Mouse (Mus musculus) midbrain, postnatal 0 days (tissue): Measurements from ENCODE around the gene Jpt1. TPM values are rescaled to one million over a fixed set of nuclear protein-coding genes. Genes with fewer than 3 reads are reported as not detected.

Source experiments
- ATAC-seq: fragments of 200-750 bp; cut with Nextera tagmentation; 2 replicates; pipeline ENCODE4 v1.8.0; 2017; ENCODE audit warnings: moderate number of reproducible peaks, mild to moderate bottlenecking, moderate TSS enrichment, moderate library complexity; ENCODE audit not compliant: low FRiP score
- DNase-seq: peaks from one replicate; pipeline ENCODE4 v3.0.0-alpha.2; 2015; ENCODE audit warnings: low spot score
- H3K27ac ChIP-seq: fragments of 300-500 bp; sonication (generic); 2 replicates; pipeline ENCODE4 v1.5.1; 2014; ENCODE audit warnings: low read depth, mild to moderate bottlenecking, low read length, mixed read lengths
- H3K27me3 ChIP-seq: fragments of 300-500 bp; sonication (generic); 2 replicates; pipeline ENCODE4 v1.6.1; 2014; ENCODE audit warnings: low read length, control low read depth, mixed read lengths; ENCODE audit not compliant: insufficient read depth
- H3K36me3 ChIP-seq: fragments of 300-500 bp; sonication (generic); 2 replicates; pipeline ENCODE4 v1.6.1; 2014; ENCODE audit warnings: low read length, control low read depth, mixed read lengths; ENCODE audit not compliant: insufficient read depth
- H3K4me1 ChIP-seq: fragments of 300-500 bp; sonication (generic); 2 replicates; pipeline ENCODE4 v1.6.1; 2014; ENCODE audit warnings: mild to moderate bottlenecking, control low read depth, antibody characterized with exemption, low read length, mixed read lengths; ENCODE audit not compliant: insufficient read depth
- H3K4me2 ChIP-seq: fragments of 300-500 bp; sonication (generic); 2 replicates; pipeline ENCODE4 v1.6.1; 2014; ENCODE audit warnings: low read depth, mild to moderate bottlenecking, low read length, mixed read lengths; ENCODE audit not compliant: poor library complexity, severe bottlenecking
- H3K4me3 ChIP-seq: fragments of 300-500 bp; sonication (generic); 2 replicates; pipeline ENCODE4 v1.5.1; 2014; ENCODE audit warnings: low read depth, mild to moderate bottlenecking, low read length, moderate library complexity
- H3K9ac ChIP-seq: fragments of 300-500 bp; sonication (generic); replicated peaks from 2 replicates; pipeline ENCODE4 v1.6.1; 2014; ENCODE audit warnings: mild to moderate bottlenecking, low read length, moderate library complexity, mixed read lengths; ENCODE audit not compliant: poor library complexity, severe bottlenecking
- H3K9me3 ChIP-seq: fragments of 300-500 bp; sonication (generic); 2 replicates; pipeline ENCODE4 v1.6.1; 2016; ENCODE audit warnings: low read length, control low read depth
- CTCF ChIP-seq: IDR thresholded peaks from 2 replicates; pipeline ENCODE4 v1.5.1; 2016; ENCODE audit warnings: antibody characterized with exemption, mild to moderate bottlenecking
- WGBS: fragments of 180-500 bp; shearing (Covaris S2); extraction: QIAGEN DNeasy Blood & Tissue Kit; methylation state at CpG from one replicate; pipeline ENCODE4 v1.1.7; 2014; 5-methylcytosine and 5-hydroxymethylcytosine counted together
- polyA plus RNA-seq: library from polyadenylated mRNA; unstranded; fragments of >200 nt; fragmentation: Nextera tagmentation; extraction: Ambion mirVana; gene quantifications from 2 replicates; pipeline ENCODE4 v1.2.1, GENCODE M21; 2015
- total RNA-seq: library from RNA; depleted of rRNA; stranded (reverse); fragments of >200 nt; gene quantifications from 2 replicates; pipeline ENCODE4 v1.2.3, GENCODE M21; 2014

Jpt1 gene
- total and polyA plus RNA-seq, 2 experiments from 2014 or later, result 744 to 1,259 TPM

- TF ChIP-seq CTCF, result no peak
- WGBS, result 40% methylated on average over 6 of the region's 6 CpGs
- Histone ChIP-seq H3K4me3 (peak overlapping the region; percentile 64), H3K9me3 (no peaks in the 10 kb centered on the region), H3K4me1 (peaks cover 4% of the 10 kb centered on the region; the same call in 1 of the 2 replicates), H3K27me3 (no peaks in the 10 kb centered on the region), H3K27ac (no peak overlapping the region), H3K4me2 (peak overlapping the region; percentile 68), H3K36me3 (peaks cover 14% of the 10 kb centered on the region), H3K9ac (no peak overlapping the region)
- no peak for DNase-seq
- ATAC-seq, result no peak
These were observed 21.8 kb downstream of the Jpt1 start for GRCm38 (mm10) chr11:115492387-115492786.

- ATAC-seq (peak; percentile 90), DNase-seq (peak; percentile 85)
- Histone ChIP-seq H3K4me1 (peaks cover 4% of the 10 kb centered on the region; the same call in 1 of the 2 replicates), H3K36me3 (peaks cover 10% of the 10 kb centered on the region), H3K4me2 (peak within 1 kb of the TSS; percentile 68), H3K27me3 (no peaks in the 10 kb centered on the region), H3K4me3 (peak within 1 kb of the TSS; percentile 64), H3K9me3 (no peaks in the 10 kb centered on the region), H3K27ac (peak within 1 kb of the TSS; percentile 91), H3K9ac (peak within 1 kb of the TSS; percentile 74)
- WGBS, result under 1% methylated on average over 43 of the region's 43 CpGs
- TF ChIP-seq CTCF, result peak; percentile 89
These were observed 22.7 kb downstream of the Jpt1 start, which contains the start of gene Nt5c for GRCm38 (mm10) chr11:115491356-115492083. Gene Nt5c, minus strand, starts transcription at chr11:115491862.

- Histone ChIP-seq H3K9ac (peak overlapping the region; percentile 74), H3K4me2 (peak overlapping the region; percentile 68), H3K36me3 (peaks cover 13% of the 10 kb centered on the region), H3K4me1 (peaks cover 4% of the 10 kb centered on the region; the same call in 1 of the 2 replicates), H3K9me3 (no peaks in the 10 kb centered on the region), H3K27ac (peak overlapping the region; percentile 91; the same call in 1 of the 2 replicates), H3K27me3 (no peaks in the 10 kb centered on the region), H3K4me3 (peak overlapping the region; percentile 64)
- no peak for TF ChIP-seq CTCF
- DNase-seq, result no peak
- peak; percentile 51 for ATAC-seq
- WGBS, result 20% methylated on average over 25 of the region's 25 CpGs
These were observed 23.5 kb downstream of the Jpt1 start for GRCm38 (mm10) chr11:115490441-115491355.

DNA sequence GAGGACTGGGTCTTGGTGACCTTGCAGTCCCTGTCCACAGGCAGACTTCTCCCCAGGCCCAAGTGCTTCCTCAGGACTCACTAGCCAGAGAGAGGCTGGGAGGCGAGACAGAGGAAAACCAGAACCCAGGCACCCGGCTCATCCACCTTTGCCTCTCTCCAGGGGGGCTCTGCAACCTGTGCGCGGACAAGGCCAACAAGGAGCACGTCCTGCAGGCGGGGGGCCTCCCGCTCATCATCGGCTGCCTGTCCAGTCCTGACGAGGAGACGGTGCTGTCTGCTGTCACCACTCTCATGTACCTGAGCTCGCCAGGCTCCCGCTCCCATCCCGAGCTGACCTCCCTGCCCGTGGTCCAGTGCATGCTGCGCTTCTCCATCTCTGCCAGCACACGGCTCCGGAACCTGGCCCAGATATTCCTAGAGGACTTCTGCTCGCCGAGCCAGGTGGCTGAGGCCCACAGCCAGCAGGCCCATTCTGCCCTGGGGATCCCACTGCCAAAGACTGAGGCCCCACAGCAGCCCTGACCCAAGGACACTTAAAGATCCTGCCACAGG is 25.6 kb downstream of the Jpt1 start:
- 89% methylated on average over 19 of the region's 19 CpGs for WGBS

GRCm38 (mm10) chr11:115485155-115485554 is 29.0 kb downstream of the Jpt1 start:
- no peak for DNase-seq
- H3K36me3 ChIP-seq, result peaks cover 13% of the 10 kb centered on the region
- no peaks in the 10 kb centered on the region for H3K9me3 ChIP-seq
- ATAC-seq, result no peak
- TF ChIP-seq CTCF, result no peak
- H3K9ac ChIP-seq, result no peak overlapping the region
- no peak overlapping the region for H3K4me3 ChIP-seq
- WGBS, result 30% methylated on average over 12 of the region's 12 CpGs
- no peak overlapping the region for H3K4me2 ChIP-seq
- H3K4me1 ChIP-seq, result no peaks in the 10 kb centered on the region
- H3K27ac ChIP-seq, result 0 out of 2 replicates have a peak overlapping the region, but pooled peaks have one; percentile 12
- H3K27me3 ChIP-seq, result no peaks in the 10 kb centered on the region

More for the DNA sequence above, 25.6 kb downstream of the Jpt1 start:
- Histone ChIP-seq H3K9me3 (no peaks in the 10 kb centered on the region), H3K36me3 (peaks cover 13% of the 10 kb centered on the region), H3K4me2 (no peak overlapping the region), H3K9ac (no peak overlapping the region), H3K4me1 (peaks cover 4% of the 10 kb centered on the region; the same call in 1 of the 2 replicates), H3K27me3 (no peaks in the 10 kb centered on the region), H3K27ac (no peak overlapping the region), H3K4me3 (no peak overlapping the region)
- DNase-seq, result no peak
- no peak for TF ChIP-seq CTCF
- no peak for ATAC-seq
